Mouse (Mus musculus): ENCODE data around the gene Scgb1b15.
"Not testable (repeated sequence)": the region's sequence is repeated elsewhere in the genome, so short reads cannot be mapped to it uniquely, and the experiment has no call there.

The Scgb1b15 gene

DNA sequence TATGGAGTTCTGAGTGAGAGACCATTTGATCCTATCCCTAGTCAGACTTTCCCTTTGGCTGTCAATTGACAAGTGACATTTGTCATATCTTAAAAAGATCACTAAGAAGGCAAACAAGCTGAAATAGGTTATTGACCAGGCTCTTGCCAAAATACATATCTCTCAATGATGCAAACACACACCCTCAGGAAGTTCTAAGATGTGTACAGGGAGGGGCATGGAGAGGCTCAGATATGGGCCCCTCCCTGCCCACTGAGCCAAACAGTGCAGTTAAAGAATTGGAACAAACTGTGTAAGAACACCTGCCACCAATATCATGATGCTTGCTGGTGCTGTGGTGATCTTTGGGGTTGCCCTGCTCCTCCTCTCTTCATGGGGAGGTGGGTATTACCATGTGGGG, at the start of gene Scgb1b15:
Scgb1b15 (plus strand) TSS at position 301 of the 400 bp plus-strand sequence.
- DNase-seq, result not testable (repeated sequence)

- DNase-seq, result not testable (repeated sequence)
Observed at GRCm38 (mm10) chr7:32829562-32829961, 6.8 kb upstream of the Scgb1b15 start, which contains the start of gene Scgb2b15. Gene Scgb2b15, minus strand, starts transcription at chr7:32829662.
